Mouse (Mus musculus) cerebellum, adult (tissue): ENCODE data around the gene Oip5.

ENCODE experiments used
- ATAC-seq: cut with Nextera tagmentation; 2 replicates; pipeline ENCODE4 v1.9.2; 2017; ENCODE audit warnings: mild to moderate bottlenecking, moderate library complexity, mixed read lengths; ENCODE audit not compliant: insufficient number of reproducible peaks, low FRiP score, low TSS enrichment

Gene Oip5

DNA sequence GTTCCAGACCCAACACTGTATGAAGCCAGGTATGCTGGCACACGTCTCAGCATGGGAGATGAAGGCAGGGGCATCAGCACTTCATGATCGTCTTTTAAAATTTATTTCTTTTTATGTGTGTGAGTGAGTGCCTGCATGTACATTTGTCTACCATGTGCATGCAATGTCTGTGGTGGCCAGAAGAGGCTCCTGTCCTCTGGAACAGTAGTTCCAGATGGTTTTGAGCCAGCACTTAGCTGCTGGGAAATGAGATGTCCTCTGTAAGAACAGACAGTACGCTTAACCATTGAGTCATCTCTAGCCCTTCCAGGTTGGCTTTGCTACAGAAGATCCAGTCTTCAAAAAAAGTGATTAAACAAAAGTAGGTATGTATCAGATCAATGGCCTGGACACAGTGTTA is 27.0 kb downstream of the Oip5 start:
- no peak for ATAC-seq

GRCm38 (mm10) chr2:119587383-119587782 is 30.9 kb downstream of the Oip5 start:
- ATAC-seq: no peak

DNA sequence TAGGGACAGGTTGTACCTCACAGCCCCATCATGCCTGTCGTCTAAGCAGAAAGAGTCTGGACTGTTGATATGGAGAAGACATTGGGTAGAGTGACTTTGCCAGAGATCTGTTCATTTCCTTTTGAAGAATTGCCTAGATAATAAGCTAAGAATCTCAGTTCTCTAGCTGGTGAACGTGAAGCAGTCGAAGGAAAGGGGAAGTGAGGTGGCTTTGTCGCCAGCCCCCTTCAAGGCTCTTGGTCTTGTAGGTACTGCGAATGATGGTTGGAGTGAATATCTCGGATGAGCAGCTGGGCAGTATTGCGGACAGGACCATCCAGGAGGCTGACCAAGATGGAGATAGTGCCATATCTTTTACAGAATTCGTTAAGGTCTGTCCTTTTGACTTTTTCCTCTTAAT is 34.0 kb downstream of the Oip5 start:
- no peak for ATAC-seq

GRCm38 (mm10) chr2:119583439-119583838 is 34.8 kb downstream of the Oip5 start:
- no peak for ATAC-seq

- no peak for ATAC-seq
These were observed 36.7 kb downstream of the Oip5 start for GRCm38 (mm10) chr2:119581571-119581970.

GRCm38 (mm10) chr2:119572471-119572870 is 45.8 kb downstream of the Oip5 start:
- ATAC-seq: no peak

- no peak for ATAC-seq
These were observed 52.0 kb downstream of the Oip5 start for GRCm38 (mm10) chr2:119566182-119566855.

DNA sequence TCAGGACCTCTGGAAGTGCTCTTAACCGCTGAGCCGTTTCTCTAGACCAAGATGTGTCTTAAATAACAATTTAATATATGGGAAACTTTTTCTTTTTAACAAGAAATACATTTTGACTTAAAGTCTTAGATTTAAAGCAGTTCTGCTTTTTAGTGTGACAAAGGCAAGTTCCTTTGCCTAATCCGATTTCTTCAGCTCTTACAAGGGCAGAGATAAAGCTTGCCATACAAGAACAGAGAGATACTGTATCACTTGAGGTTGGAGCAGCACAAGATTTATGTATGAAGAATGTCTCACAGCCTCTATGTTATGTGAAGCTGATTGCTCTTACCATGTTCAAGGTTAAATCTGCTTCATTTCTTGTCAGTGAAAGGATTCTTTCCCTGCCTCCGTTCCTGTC is 53.0 kb downstream of the Oip5 start:
- ATAC-seq: no peak

DNA sequence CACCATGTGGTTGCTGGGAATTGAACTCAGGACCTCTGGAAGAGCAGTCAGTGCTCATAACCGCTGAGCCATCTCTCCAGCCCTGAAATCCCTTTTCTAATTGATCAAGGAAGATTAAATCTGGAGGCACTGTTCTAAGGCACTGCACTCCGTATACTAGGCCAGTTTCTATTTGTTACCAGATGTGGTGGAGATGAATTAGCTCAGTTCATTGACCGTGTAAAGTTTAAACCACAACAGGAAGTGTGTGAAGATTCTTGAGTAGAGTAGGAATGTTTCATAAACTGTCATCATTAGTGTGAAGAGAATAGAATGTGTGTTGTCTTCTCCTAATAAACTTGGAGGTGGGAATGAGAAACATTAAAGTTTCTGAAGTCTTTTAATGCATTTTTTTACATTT is 56.5 kb downstream of the Oip5 start:
- no peak for ATAC-seq
